Mouse (Mus musculus): Measurements from ENCODE around the gene Wdr24.

The Wdr24 gene

DNA sequence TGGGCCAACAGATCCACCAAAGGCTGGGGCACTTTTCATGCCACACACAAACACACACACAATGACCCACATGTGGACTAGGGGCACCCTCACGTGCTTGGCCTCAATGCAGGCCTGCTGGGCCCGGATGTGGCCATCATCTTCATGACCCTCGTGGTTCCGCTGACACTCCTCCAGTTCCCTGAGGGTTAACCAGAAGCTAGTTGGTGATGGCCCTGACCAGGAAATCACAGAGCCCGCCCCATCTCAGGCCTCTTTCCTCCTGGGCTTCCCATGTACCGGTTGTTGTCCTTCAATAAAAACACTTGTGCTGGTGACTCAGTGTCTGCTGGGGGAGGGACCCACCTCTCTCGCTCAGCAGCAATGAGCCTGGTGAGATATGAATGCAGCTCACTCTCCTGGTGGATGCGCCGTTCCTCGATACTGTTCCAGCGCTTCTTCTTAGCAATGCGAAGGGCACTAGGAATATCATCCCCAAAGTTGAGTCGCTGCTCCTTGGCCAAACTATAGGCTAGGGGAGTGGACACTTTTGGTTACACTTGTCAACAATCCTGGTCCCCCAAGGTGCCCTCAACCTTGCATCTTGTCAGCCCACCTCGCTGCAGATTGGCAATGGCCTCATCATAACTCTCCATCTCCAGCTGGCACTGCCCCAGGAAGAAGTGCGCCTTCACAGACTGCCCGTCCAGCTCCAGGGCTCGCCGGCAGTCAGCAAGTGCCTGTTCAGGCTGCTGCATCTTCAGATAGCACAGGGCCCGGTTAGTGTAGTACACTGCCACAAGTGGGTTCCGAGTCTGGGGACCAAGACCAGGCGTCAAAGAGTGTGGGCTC is 8.2 kb downstream of the Wdr24 start:
- DNase-seq (ENCODE audit: low spot score in 2 of 2): no peak

DNA sequence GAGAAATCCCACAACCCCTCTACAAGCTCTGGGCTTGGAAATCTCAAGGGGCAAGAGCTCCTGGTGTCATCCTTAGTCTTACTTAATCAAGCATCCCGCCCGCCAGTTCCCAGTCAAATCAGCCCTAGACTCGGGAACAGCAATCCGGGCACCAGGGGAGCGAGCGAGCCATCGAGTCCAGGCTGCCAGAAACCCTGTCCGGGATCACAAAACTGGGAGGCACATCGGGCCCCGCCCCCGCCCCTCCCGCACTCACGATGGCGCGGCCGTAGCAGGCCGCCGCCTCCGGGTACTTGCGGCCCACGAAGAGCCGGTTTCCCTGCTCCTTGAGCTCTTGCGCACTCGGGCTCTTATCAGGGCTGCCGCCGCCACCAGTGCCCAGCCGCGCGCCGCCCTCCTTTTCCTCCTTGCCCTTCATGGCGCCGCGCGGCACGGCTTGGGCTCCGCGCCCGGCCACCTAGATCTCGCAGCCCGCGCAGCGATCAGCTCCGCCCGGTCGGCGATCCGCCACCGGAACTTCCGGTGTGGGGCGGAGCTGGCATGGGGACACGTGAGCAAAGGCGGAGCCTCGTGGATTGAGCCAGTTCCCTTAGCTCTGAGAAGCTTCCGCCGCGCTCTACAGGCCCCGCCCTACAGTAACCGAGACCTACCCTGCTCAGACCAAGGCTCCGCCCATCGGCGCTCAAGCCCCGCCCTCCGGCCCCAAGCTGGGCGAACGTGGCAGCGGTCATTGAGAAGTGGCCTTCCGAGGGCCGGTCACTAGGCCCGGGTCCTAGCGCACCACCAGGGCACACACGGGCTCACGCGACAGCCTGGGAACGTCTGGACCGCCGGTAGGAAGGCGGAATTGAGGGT is 9.2 kb downstream of the Wdr24 start:
- peak; percentile 98 for DNase-seq (ENCODE audit: low spot score in 2 of 2)

DNA sequence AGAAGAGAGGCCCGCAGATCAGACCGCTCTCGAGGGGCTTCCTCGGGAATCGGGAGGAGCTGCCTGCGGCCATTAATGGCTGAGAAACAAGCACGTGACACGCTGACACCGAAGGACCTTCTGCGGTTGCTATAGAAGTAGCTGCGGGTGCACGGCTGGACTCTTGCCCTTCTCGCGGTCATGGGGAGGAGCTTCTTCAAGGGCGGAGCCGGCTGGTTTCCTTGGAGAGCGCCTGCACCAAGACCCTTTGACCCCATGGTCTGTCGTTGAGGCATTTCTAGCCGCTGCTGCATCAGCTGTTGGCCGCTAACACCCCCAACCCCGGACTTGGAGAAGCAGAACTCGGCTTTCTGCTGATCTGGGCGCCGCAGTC is 9.8 kb downstream of the Wdr24 start, which contains the start of gene Stub1:
Gene Stub1 (minus strand): TSS at position 114 of the 373 bp plus-strand sequence.
- peak; percentile 57 to 60 for DNase-seq (ENCODE audit: low spot score in 2 of 2)

DNA sequence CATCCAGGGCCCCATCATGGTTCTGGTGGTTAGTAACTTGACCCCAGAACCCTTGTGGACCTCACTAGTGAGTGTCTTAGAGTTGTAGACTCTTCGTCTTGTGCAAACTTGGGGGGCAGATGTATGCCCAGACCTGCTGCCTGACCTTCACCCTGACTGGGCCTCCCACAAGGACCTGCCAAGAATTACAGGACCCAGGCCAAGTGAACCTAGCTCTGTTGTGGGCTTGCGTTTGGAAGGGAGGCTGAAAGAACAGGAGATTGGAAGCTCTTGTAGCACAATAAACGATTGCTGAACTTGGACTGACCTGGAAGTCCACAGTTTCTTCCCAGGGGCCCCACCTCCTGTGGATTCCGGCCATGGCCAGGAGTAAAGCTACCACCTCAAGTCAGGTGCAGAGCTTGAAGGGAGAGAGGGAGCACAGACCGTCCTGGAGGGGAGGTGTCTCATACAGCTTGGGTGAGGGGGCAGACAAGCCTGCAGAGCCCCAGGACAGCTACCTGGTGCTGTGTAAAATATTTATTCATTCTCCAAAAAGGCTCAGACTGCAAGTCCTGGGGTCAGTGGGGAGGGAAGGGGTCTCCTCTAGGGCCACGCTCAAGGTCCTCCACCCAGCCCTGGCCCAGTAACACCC is 10.7 kb downstream of the Wdr24 start:
- no peak for DNase-seq (ENCODE audit: low spot score in 2 of 2)

DNA sequence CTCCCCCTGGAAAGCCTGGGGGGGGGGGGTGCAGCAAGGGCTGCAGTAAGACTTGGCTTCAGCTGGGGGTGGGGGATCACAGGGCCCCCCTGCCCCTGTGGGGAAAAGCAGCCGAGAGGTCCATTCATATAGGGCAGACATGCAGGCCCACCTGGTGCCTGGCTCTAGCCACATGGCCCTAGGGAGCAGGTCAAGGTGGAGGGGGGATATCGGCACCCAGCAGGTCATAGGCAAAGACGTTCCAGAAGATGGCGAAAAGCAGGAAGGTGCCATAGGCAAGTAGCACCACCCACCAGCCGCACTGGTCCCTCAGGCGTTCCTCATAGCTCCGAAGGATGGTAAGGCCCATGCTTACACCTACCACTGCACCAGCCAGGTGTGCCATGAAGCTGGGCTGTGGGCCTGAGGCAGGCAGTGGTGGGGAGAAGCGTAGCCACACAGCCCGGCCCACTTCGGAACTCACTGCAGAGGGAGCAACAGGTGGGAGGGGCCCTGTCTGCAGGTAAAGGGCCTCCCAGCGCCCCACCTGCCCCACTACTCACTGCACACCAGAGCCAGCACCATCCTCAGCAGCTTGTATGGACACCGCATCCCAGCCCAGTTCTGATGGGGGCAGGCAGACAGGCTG is 11.3 kb downstream of the Wdr24 start:
- DNase-seq (ENCODE audit: low spot score in 2 of 2): no peak

DNA sequence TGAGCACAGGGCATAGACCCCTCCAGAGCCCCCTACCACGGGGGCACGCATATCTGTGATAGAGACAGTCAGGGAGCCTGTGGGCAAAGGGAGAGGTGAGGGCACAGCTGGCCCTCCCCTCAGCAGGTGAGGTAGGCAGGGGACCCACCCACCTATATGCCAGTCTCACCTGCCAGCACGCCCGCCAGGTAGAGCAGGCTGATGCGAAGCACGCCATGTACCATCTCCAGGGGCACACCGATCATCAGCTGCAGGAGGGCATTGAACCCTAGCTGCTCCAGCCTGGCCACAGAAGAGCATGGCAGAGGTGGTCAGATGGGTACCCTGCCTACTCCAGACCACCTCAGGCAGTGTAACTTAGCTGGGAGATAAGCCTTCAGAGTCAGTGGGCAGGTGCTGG is 11.9 kb downstream of the Wdr24 start:
- DNase-seq (ENCODE audit: low spot score in 2 of 2): no peak

DNA sequence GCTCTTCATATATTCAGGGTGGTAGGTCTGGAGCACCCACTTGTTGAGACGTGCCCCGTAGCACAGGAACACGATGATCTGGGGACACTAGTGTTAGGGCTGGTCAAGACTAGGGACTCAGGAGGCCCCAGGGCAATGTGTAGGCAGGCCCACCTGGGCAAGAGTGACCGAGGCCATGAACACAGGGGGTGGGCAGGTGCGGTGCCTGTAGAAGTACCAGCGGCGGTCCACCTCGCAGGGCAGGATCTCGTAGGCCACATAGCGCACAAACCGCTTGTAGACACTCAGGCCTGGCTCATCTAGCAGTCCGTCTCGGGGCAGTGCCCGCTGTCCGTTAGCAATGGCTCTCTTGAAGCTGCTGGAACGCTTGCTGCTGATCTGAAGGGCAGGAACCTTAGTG is 12.4 kb downstream of the Wdr24 start:
- DNase-seq (ENCODE audit: low spot score in 2 of 2): no peak

DNA sequence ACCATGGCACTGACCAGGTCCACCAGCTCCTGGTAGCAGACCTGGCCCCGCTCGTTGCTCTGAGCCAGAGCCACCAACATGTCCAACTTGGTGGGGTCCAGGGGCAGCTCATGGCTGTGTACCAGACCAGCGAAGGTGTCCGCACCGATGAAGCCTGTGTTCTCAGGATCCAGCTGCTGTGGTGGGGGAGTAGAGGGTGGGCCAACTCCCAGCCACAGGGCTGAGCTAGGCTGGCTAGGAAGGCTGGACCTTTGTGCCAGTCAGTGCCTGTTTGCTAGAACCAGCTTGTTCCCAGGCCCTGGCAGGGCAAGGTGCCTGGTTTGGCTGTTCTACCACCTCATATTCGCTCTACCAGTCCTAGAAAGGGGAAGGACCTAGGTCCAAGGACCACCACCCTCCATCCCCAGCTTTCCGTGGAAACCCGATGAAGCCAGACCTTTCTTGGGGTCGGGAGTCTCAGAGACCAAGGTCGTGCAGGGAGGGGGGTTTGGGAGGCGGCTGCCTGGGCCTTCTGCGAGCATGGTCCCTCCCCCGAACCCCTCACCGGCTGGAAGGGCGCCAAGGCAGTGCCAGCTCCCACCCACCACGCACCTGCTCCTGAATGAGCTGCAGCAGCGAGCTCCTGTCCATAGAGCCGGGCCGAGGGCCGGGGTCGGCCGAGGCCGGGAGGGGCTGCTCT is 13.1 kb downstream of the Wdr24 start:
- no peak for DNase-seq (ENCODE audit: low spot score in 2 of 2)

DNA sequence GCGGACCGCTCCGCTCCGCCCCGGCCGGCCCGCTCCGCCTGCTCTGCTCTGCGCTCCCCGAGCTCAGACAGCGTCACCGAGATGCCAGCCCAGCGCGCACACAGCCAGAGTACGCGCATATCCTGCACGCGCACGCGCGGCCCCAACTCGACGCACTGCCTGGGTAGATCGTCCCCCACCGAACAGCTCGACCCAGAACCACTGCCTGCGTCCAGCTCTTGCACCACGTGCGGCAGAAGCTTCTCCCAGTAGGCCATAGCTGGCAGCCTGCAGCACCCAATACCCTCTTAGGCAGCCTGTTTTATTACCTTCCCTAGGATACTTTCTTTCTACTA is 13.6 kb downstream of the Wdr24 start, which contains the start of gene Rhbdl1:
Gene Rhbdl1 (minus strand): TSS at position 220 of the 335 bp plus-strand sequence.
- DNase-seq (ENCODE audit: low spot score in 2 of 2): no peak

DNA sequence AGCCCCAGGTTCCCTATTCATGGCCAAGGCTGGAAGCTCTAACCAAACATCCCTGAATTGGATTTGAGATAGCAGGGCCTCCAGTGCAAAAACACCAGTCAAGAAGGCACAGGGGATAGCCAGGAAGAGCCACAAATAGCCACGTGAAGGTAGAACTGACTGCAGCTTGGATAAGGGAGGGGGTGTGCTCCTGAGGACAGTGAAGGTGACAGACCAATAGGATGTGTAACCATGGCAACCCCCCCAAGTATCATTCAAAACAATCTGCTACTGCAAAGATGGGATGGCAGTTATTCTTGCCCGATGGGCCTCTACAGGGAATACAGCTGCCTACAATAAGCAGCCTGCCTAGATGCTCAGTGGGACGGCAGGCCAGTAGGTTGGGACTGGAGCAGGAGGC is 14.1 kb downstream of the Wdr24 start:
- DNase-seq (ENCODE audit: low spot score in 2 of 2): no peak

DNA sequence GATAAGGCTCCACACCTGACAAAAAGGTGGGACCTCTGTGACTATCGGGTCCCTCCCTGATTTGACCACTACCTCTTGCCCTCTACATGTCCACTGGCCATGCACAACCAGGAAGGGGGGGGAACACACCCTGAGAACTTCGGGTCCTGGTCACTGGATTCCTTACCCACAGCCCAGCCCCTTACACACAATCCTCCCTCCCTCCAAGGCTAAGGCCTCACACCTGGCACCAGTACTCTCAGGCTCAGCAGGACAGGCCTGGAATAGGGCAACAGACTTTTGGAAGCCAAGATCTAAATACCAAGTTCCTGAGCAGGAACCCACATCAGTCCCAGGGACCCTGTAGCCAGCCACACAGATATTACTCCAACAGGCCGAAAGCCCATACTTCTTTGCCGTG is 15.5 kb downstream of the Wdr24 start:
- no peak for DNase-seq (ENCODE audit: low spot score in 2 of 2)

DNA sequence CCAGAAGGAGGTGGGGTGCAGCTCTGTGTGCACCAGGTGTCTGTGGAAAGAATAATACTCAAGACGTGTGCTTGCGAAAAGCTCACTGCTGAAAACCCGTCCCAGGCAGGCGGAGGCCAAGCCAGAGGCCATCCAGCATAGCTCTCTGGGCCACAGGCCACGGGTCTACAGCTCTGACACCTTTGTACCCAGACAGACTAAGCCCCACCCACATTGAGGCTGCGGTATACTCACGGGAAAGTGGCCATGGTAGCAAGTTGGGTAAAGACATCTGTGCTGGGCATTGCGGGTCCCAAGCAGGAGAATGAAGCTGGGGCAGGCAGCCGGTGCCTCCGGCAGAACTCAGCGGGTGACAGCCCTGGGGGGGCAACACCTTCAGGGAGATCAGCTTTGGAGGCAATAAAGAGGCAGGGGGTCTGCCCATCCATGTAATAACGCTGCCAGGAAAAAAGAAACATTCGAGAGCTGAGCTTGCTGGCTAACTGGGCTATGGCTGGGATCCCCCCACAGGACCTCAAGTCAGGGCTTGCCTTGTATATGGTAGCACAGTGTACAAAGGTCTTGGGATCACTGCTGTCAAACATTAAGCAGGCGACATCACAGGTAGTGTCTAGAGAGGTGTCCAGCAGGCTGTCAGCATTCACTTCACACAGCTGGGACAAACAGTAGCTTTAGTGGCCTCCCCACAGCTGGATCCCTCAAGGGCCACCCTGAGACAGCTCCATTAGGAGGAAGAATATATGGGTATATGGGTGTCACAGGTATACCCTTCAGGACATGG is 16.2 kb downstream of the Wdr24 start:
- no peak for DNase-seq (ENCODE audit: low spot score in 2 of 2)

DNA sequence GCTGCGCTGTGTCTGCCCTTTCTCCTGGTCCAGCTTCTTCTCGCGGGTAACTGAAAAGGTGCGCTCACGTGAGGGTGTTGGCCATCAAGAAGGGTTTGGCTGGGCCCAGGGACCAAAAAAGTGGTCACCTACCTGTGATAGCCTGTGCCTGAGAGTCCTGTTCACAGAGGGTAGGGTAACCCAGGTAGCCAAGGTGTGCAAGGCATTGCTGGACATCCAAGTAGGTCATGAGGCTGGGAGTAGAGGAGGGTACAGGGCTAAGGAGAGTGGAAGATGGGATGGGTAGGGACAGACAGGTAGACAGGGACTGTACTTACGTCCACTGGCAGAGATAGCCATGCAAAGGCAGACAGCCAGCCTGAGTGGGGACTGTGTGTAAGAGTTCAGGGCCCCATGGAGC is 17.1 kb downstream of the Wdr24 start:
- no peak for DNase-seq (ENCODE audit: low spot score in 2 of 2)

DNA sequence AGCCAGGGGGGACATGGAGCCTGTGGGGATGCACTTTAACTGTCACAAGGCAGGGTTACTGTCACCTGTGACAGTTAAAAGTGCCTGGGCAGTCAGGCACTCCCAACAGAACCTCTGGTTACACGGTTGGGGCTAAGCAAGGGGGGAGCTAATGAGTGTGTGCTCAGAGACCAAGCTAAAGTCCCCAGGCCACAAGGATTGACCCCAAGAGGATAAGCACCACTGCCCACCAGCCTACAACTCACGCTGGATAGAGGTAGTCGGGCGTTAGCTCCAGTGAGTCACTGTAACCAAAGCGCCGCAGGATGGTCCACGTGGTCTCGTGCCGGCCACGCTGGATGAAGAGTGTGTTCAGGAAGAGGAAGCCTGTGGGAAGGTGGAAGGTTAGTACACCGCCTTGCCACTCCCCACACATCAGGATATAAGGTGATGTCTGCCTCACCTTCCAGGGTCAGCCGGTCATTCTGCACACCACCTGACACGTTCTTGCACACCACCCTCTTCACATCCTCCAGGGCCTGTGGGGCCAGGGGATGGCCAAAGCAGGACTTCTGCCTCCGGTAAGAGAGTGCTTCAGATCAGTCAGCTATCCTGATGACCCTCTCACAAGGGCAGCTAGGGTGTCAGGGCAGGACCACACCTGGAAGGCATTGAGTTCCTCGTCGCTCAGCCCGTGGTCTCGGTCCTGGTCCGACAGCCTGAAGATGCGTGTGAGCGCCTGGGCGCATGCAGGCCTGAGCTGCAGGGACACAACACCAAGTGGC is 17.9 kb downstream of the Wdr24 start, which contains the start of gene Gm20683:
Gene Gm20683 (minus strand): TSS at position 647 of the 764 bp plus-strand sequence.
- no peak for DNase-seq (ENCODE audit: low spot score in 2 of 2)

DNA sequence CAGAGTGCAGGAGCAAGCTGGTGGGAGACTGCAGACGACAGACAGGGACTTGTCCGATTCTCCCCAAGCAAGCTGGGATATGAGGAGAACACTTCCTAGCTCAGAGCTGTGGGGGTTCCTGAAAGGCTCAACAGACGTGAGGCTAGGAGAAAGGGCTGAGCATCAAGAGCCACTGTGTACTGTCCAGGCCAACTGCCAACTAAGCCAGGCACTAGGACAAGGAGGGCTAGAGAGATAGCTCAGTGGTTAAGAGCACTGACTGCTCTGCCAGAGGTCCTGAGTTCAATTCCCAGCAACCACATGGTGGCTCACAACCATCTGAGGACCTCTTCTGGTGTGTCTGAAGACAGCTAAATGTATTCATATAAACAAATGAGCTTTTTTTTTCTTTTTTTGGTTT is 19.1 kb downstream of the Wdr24 start:
- no peak for DNase-seq (ENCODE audit: low spot score in 2 of 2)

DNA sequence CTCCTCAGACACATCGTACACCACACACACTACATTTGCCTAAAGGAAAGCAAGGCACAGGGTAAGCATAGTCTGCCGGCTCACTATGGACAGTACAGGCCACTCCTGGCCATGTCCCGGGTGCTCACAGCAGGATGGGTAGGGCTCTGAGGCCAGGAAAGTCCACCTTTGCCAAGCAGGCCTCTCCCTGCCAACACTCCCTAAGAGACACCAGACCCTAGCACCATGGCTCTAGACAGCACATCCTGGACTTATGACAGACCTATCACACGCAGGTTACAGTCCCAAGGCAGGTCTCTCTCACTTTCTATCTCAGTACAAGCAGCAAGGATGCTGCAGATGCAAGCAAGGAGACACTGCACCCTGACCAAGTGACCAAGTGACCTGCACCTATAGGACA is 19.7 kb downstream of the Wdr24 start:
- no peak for DNase-seq (ENCODE audit: low spot score in 2 of 2)

DNA sequence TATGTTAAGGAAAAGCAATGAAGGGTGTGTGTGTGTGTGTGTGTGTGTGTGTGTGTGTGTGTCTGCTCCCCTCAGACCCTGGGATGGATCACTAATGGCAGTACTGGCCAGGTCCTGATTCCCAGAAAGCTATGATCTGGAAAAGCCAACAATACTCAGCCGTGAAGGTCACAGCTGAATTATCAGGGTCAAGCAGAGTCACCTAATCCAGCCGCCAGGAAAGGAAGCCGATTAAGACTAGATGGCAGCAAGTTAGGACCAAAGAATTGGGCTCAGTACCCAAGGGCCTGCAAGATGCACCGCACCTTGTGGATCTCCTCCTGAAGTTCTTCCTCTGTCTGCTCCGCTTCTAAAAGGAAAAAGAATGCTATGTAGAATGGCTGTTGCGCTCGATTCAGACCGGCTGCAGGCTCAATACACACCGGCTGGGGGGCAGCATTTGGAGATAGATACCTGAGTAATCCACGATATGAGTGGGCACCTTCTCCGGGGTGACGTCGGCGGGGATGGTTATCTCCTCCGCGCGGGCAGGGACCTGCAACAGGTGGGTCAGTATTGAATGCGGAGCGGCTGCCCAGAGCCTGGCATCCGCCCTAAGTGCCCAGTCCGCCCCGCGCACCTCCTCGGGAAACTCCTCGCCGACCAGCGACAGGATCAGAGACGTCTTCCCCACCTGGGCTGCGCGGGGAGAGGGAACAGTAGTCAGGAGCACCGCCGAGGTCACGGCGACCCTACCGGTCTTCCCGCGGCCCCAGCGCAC is 20.4 kb downstream of the Wdr24 start:
- DNase-seq (ENCODE audit: low spot score in 2 of 2): no peak

DNA sequence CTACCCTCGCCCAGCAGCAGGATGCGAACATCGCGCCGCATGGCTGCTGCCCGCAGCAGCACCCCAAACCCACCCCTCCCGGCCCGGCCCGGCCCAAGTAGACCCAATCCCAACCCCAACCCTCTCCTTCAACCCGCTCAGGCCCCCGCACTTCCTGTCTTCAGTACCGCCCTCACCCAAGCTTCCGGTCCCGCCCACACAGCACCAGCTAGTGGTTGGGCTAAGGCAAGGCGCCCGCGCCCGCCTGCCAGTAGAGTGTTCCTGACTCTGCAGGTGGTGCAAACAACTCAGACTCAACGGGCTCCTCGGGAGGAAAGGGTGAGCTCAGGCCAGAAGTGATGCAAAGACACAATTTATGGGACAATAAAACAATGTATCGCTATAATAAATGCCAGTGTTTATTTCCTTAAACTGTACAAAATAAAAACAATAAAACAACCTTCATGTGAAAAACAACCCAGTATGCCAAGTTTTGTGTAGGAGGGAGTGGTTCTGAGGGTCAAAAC is 21.0 kb downstream of the Wdr24 start, which contains the start of gene Rhot2:
Gene Rhot2 (minus strand): TSS at position 456 of the 506 bp plus-strand sequence.
- DNase-seq (ENCODE audit: low spot score in 2 of 2): peak; percentile 86 to 93

DNA sequence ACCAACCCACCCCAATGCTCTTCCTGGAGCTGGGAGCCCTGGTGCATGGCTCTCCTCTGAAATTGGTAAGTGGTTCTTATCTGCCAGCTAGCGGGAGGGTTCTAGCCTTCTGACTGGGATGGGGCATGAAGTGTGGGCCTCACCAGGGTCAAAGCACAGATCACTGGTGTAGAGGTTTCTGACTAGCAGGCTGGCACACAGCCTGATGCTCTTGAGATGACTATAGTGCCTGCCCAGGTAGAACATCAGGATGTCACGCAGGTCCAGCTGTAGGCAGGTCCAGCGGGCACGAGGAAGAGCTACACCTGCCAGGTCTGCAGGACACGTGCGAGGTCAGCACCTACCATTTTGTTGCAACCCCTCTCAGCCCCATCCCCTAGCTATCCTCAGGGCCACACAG is 36.8 kb downstream of the Wdr24 start:
- no peak for DNase-seq (ENCODE audit: low spot score in 2 of 2)

Measured in spleen, postnatal 14 days (tissue).